12 mouse cellular contexts compared by ENCODE assay signal in the genomic region with DNA sequence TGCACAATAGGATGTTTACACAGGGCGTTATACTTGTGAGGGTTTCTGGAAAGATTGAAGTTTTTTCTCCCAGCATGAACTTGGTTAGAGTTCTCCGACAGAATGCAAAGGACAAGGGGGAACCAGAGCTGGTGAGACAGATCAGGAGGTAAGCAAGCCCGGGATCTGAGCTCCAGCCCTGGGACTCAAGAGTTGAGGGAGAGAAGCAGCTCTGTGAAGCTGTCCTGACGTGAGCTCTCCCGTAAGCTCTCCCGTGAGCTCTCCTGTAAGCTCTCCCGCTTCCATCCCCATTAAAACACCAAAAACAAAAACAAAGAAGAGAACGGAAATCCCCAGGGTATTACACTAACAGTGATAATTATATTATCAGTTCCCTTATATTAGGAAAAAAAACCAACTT.
DNase-seq lines count a peak whose midpoint lies in the region; ATAC-seq lines count a peak whose summit lies in the region.
"Had no signal": no experiment of that assay in that cellular context is flagged by ENCODE, and none has a peak within 500 bp of the region (broad histone marks: within the 10 kb centered on the region; RNA-seq: fewer than 3 reads in every experiment).

No protein-coding gene starts in this region.

- peak overlapping the region; percentile 87 for H3K27ac ChIP-seq in heart, embryonic 10.5 days
- no peak overlapping the region for H3K27ac ChIP-seq in liver, embryonic 11.5 days (ENCODE audit: low read depth, low read length)
- no peak overlapping the region for H3K27ac ChIP-seq in embryonic facial prominence, embryonic 14.5 days (replicated peaks; ENCODE audit: low read depth, low read length)
- H3K27ac ChIP-seq in stomach, embryonic 14.5 days (ENCODE audit: low read length): peak overlapping the region; percentile 64; the same call in 1 of the 2 replicates
- H3K27ac ChIP-seq: limb, embryonic 13.5 days; macrophage had no signal

- ATAC-seq in liver, embryonic 11.5 days (replicated peaks; ENCODE audit: low FRiP score): no peak
- ATAC-seq in embryonic facial prominence, embryonic 14.5 days (ENCODE audit: low read depth): no peak
- ATAC-seq in stomach, embryonic 14.5 days (ENCODE audit: insufficient number of reproducible peaks, insufficient read depth, low FRiP score, low read depth): no peak; the same call in 1 of the 2 replicates

- H3K36me3 ChIP-seq in heart, embryonic 10.5 days: no peaks in the 10 kb centered on the region
- no peaks in the 10 kb centered on the region for H3K36me3 ChIP-seq in liver, embryonic 11.5 days (ENCODE audit: control insufficient read depth, insufficient read depth, low read length)
- H3K36me3 ChIP-seq in embryonic facial prominence, embryonic 14.5 days (ENCODE audit: control insufficient read depth, insufficient read depth, low read length): no peaks in the 10 kb centered on the region
- H3K36me3 ChIP-seq in stomach, embryonic 14.5 days (ENCODE audit: control insufficient read depth, insufficient read depth, low read length): no peaks in the 10 kb centered on the region
- H3K36me3 ChIP-seq: limb, embryonic 13.5 days had no signal

- no peaks in the 10 kb centered on the region for H3K9me3 ChIP-seq in heart, embryonic 10.5 days
- no peaks in the 10 kb centered on the region for H3K9me3 ChIP-seq in liver, embryonic 11.5 days (ENCODE audit: control insufficient read depth, low read length)
- no peaks in the 10 kb centered on the region for H3K9me3 ChIP-seq in embryonic facial prominence, embryonic 14.5 days (ENCODE audit: control insufficient read depth, low read length)
- H3K9me3 ChIP-seq in stomach, embryonic 14.5 days (ENCODE audit: control insufficient read depth, low read depth, low read length): no peaks in the 10 kb centered on the region
- H3K9me3 ChIP-seq: limb, embryonic 13.5 days had no signal

- peaks cover 62% of the 10 kb centered on the region for H3K4me1 ChIP-seq in heart, embryonic 10.5 days
- peaks cover 20% of the 10 kb centered on the region for H3K4me1 ChIP-seq in liver, embryonic 11.5 days (replicated peaks; ENCODE audit: control insufficient read depth, insufficient read depth, low read length)
- peaks cover 9% of the 10 kb centered on the region for H3K4me1 ChIP-seq in embryonic facial prominence, embryonic 14.5 days (ENCODE audit: control insufficient read depth, insufficient read depth, low read length)
- H3K4me1 ChIP-seq in stomach, embryonic 14.5 days (ENCODE audit: control insufficient read depth, insufficient read depth, low read length): peaks cover 14% of the 10 kb centered on the region; the same call in 1 of the 2 replicates

- DNase-seq in heart, embryonic 10.5 days (ENCODE audit: low spot score): no peak
- no peak for DNase-seq in heart, postnatal 36 days
- no peak for DNase-seq in liver, embryonic 11.5 days (ENCODE audit: low spot score)
- no peak for DNase-seq in liver
- peak; percentile 47 for DNase-seq in embryonic facial prominence, embryonic 14.5 days (ENCODE audit: low spot score)
- no peak for DNase-seq in kidney, postnatal 14 days
- DNase-seq: cerebellum, postnatal 14 days; right cerebral cortex, adult 18-20 months; thymus, postnatal 25 days had no signal

- H3K4me3 ChIP-seq in heart, embryonic 10.5 days: 0 out of 2 replicates have a peak overlapping the region, but pooled peaks have one; percentile 3
- H3K4me3 ChIP-seq in liver, embryonic 11.5 days (ENCODE audit: low read depth, low read length): no peak overlapping the region
- no peak overlapping the region for H3K4me3 ChIP-seq in embryonic facial prominence, embryonic 14.5 days (ENCODE audit: low read depth, low read length)
- H3K4me3 ChIP-seq in stomach, embryonic 14.5 days (ENCODE audit: low read depth, low read length): no peak overlapping the region
- H3K4me3 ChIP-seq: limb, embryonic 13.5 days had no signal

- intact Hi-C loops in heart, postnatal 36 days (cut with DNase I): no loop called here

- WGBS in heart, embryonic 10.5 days: 8% methylated on average over 8 of the region's 8 CpGs
- 33% methylated on average over 8 of the region's 8 CpGs for WGBS in liver, embryonic 11.5 days
- 14% methylated on average over 8 of the region's 8 CpGs for WGBS in embryonic facial prominence, embryonic 14.5 days
- 14% methylated on average over 8 of the region's 8 CpGs for WGBS in stomach, embryonic 14.5 days

- H3K4me2 ChIP-seq in liver, embryonic 11.5 days: 0 out of 2 replicates have a peak overlapping the region, but pooled peaks have one; percentile 6
- no peak overlapping the region for H3K4me2 ChIP-seq in embryonic facial prominence, embryonic 14.5 days (ENCODE audit: low read depth, low read length)
- no peak overlapping the region; the same call in 1 of the 2 replicates for H3K4me2 ChIP-seq in stomach, embryonic 14.5 days (replicated peaks; ENCODE audit: low read depth, low read length)
- H3K4me2 ChIP-seq: limb, embryonic 13.5 days had no signal

- H3K27me3 ChIP-seq in heart, embryonic 10.5 days (ENCODE audit: insufficient read depth, poor library complexity, severe bottlenecking): no peaks in the 10 kb centered on the region
- no peaks in the 10 kb centered on the region for H3K27me3 ChIP-seq in liver, embryonic 11.5 days (replicated peaks; ENCODE audit: control insufficient read depth, insufficient read depth, low read length)
- no peaks in the 10 kb centered on the region for H3K27me3 ChIP-seq in embryonic facial prominence, embryonic 14.5 days (replicated peaks; ENCODE audit: control insufficient read depth, insufficient read depth, low read length)
- no peaks in the 10 kb centered on the region for H3K27me3 ChIP-seq in stomach, embryonic 14.5 days (ENCODE audit: control insufficient read depth, insufficient read depth, low read length)
- H3K27me3 ChIP-seq: limb, embryonic 13.5 days had no signal

- H3K9ac ChIP-seq in liver, embryonic 11.5 days (ENCODE audit: low read depth, low read length): no peak overlapping the region; the same call in 1 of the 2 replicates
- H3K9ac ChIP-seq in embryonic facial prominence, embryonic 14.5 days (ENCODE audit: low read depth, low read length): no peak overlapping the region
- H3K9ac ChIP-seq in stomach, embryonic 14.5 days (replicated peaks; ENCODE audit: low read depth, low read length): no peak overlapping the region
- H3K9ac ChIP-seq: limb, embryonic 13.5 days had no signal

Comparison
In these comparisons a context has a peak if more than half of its experiments do, and no peak if none do; other contexts are left out.
1. H3K27ac ChIP-seq: peak in heart, embryonic 10.5 days (single experiment) and stomach, embryonic 14.5 days (single experiment); none in liver, embryonic 11.5 days (single experiment) and embryonic facial prominence, embryonic 14.5 days (single experiment).